Mouse (Mus musculus): ENCODE data around the gene Stard10. TPM values are rescaled to one million over a fixed set of nuclear protein-coding genes. Genes with fewer than 3 reads are reported as not detected.

The Stard10 gene
- 8.7 and 9.6 TPM in 2 replicates for polyA plus RNA-seq (2015; fragmentation: Nextera tagmentation; extraction: Ambion mirVana)

- Histone ChIP-seq H3K4me1 (peaks cover 14% of the 10 kb centered on the region), H3K9me3 (no peaks in the 10 kb centered on the region), H3K4me2 (no peak within 1 kb of the TSS), H3K9ac (no peak within 1 kb of the TSS), H3K27ac (no peak within 1 kb of the TSS), H3K36me3 (replicated peaks) (no peaks in the 10 kb centered on the region), H3K4me3 (no peak within 1 kb of the TSS), H3K27me3 (replicated peaks) (peaks cover 18% of the 10 kb centered on the region)
- no peak for ATAC-seq (replicated peaks)
- WGBS = 72% methylated on average over 3 of the region's 3 CpGs
Measured at GRCm38 (mm10) chr7:101317014-101317413, at the start of gene Stard10. TSS of gene Stard10 (plus strand) at chr7:101317086.

GRCm38 (mm10) chr7:101267457-101268259, 49.2 kb upstream of the Stard10 start:
- ATAC-seq (replicated peaks) = no peak
- H3K4me1 ChIP-seq = no peaks in the 10 kb centered on the region
- H3K9ac ChIP-seq = no peak overlapping the region
- no peak overlapping the region for H3K4me2 ChIP-seq
- no peaks in the 10 kb centered on the region for H3K9me3 ChIP-seq
- H3K27ac ChIP-seq = no peak overlapping the region
- no peaks in the 10 kb centered on the region for H3K27me3 ChIP-seq (replicated peaks)
- peaks cover 13% of the 10 kb centered on the region; the same call in 1 of the 2 replicates for H3K36me3 ChIP-seq (replicated peaks)
- WGBS = 79% methylated on average over 3 of the region's 3 CpGs
- no peak overlapping the region for H3K4me3 ChIP-seq

DNA sequence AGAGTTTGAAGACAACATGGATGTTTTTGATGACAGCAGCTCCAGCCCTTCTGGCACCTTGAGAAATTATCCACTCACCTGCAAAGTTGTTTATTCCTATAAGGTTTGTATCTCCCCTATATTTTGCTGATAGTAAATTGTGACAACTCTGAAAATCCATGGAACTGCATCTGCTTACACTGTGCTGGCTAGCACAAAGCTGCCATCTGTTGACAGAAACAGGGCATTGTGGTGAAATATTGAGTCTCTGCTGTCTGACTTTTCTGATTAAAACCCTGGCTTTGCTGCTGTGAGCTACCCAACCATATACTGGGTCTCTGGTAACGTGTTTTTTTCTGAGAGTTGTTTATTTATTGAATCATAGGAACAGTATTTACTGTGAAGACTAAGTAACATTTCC, 45.3 kb upstream of the Stard10 start:
- peaks cover 19% of the 10 kb centered on the region; the same call in 1 of the 2 replicates for H3K36me3 ChIP-seq (replicated peaks)
- H3K27me3 ChIP-seq (replicated peaks) = no peaks in the 10 kb centered on the region
- no peak overlapping the region for H3K4me2 ChIP-seq
- H3K9me3 ChIP-seq = no peaks in the 10 kb centered on the region
- no peak for ATAC-seq (replicated peaks)
- 82% methylated on average over 1 of the region's 1 CpGs for WGBS
- no peak overlapping the region for H3K9ac ChIP-seq
- no peak overlapping the region for H3K27ac ChIP-seq
- H3K4me1 ChIP-seq = no peaks in the 10 kb centered on the region
- no peak overlapping the region for H3K4me3 ChIP-seq

GRCm38 (mm10) chr7:101272466-101273160, 44.3 kb upstream of the Stard10 start:
- WGBS = 91% methylated on average over 8 of the region's 8 CpGs
- no peaks in the 10 kb centered on the region for H3K9me3 ChIP-seq
- H3K27me3 ChIP-seq (replicated peaks) = no peaks in the 10 kb centered on the region
- no peak overlapping the region for H3K27ac ChIP-seq
- H3K4me1 ChIP-seq = no peaks in the 10 kb centered on the region
- no peak overlapping the region for H3K4me2 ChIP-seq
- no peak overlapping the region for H3K9ac ChIP-seq
- H3K4me3 ChIP-seq = no peak overlapping the region
- H3K36me3 ChIP-seq (replicated peaks) = peaks cover 15% of the 10 kb centered on the region; the same call in 1 of the 2 replicates
- no peak for ATAC-seq (replicated peaks)

- WGBS = 82% methylated on average over 3 of the region's 3 CpGs
- Histone ChIP-seq H3K9ac (no peak overlapping the region), H3K36me3 (replicated peaks) (peaks cover 23% of the 10 kb centered on the region; the same call in 1 of the 2 replicates)
Measured at GRCm38 (mm10) chr7:101282721-101283120, 34.2 kb upstream of the Stard10 start.

GRCm38 (mm10) chr7:101284504-101284903, 32.4 kb upstream of the Stard10 start:
- Histone ChIP-seq H3K36me3 (replicated peaks) (peaks cover 9% of the 10 kb centered on the region; the same call in 1 of the 2 replicates), H3K9me3 (no peaks in the 10 kb centered on the region), H3K4me1 (no peaks in the 10 kb centered on the region), H3K27ac (no peak overlapping the region), H3K9ac (no peak overlapping the region), H3K27me3 (replicated peaks) (no peaks in the 10 kb centered on the region), H3K4me2 (no peak overlapping the region), H3K4me3 (no peak overlapping the region)
- no peak for ATAC-seq (replicated peaks)
- WGBS = 97% methylated on average over 1 of the region's 1 CpGs

More at GRCm38 (mm10) chr7:101282721-101283120, 34.2 kb upstream of the Stard10 start:
- H3K4me3 ChIP-seq = no peak overlapping the region
- no peaks in the 10 kb centered on the region for H3K4me1 ChIP-seq
- H3K4me2 ChIP-seq = no peak overlapping the region
- H3K9me3 ChIP-seq = no peaks in the 10 kb centered on the region
- H3K27me3 ChIP-seq (replicated peaks) = no peaks in the 10 kb centered on the region
- no peak for ATAC-seq (replicated peaks)
- H3K27ac ChIP-seq = no peak overlapping the region

- no peak overlapping the region for H3K4me2 ChIP-seq
- no peaks in the 10 kb centered on the region for H3K9me3 ChIP-seq
- no peak overlapping the region for H3K9ac ChIP-seq
- H3K4me3 ChIP-seq = no peak overlapping the region
- H3K4me1 ChIP-seq = no peaks in the 10 kb centered on the region
- H3K36me3 ChIP-seq (replicated peaks) = peaks cover 12% of the 10 kb centered on the region; the same call in 1 of the 2 replicates
- H3K27ac ChIP-seq = no peak overlapping the region
- ATAC-seq (replicated peaks) = no peak
- H3K27me3 ChIP-seq (replicated peaks) = no peaks in the 10 kb centered on the region
- 82% methylated on average over 4 of the region's 4 CpGs for WGBS
Measured at GRCm38 (mm10) chr7:101286891-101287290, 30.0 kb upstream of the Stard10 start.

DNA sequence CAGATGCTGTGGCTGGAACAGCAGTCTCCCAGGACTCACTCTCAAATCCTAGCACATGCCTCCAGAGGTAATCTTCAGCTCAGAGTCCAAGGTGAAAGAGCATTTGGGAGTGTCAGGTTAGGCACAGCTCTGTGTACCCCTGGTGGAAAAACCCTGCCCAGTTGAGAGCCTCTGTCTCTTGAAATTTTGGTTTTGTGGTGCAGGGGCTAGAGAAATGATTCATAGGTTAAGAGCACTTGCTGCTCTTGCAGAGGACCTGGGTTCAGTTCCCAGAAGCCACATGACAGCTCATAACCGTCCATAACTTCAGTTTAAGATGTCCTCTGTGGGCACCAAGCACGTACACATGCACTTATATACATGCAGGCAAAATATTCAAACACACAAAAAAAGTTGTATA, 29.1 kb upstream of the Stard10 start:
- Histone ChIP-seq H3K4me2 (no peak overlapping the region), H3K9ac (no peak overlapping the region), H3K4me3 (no peak overlapping the region), H3K9me3 (no peaks in the 10 kb centered on the region), H3K4me1 (no peaks in the 10 kb centered on the region), H3K27me3 (replicated peaks) (no peaks in the 10 kb centered on the region), H3K27ac (no peak overlapping the region), H3K36me3 (replicated peaks) (peaks cover 12% of the 10 kb centered on the region; the same call in 1 of the 2 replicates)
- WGBS = 91% methylated on average over 2 of the region's 2 CpGs
- no peak for ATAC-seq (replicated peaks)

GRCm38 (mm10) chr7:101288436-101288835, 28.4 kb upstream of the Stard10 start:
- no peak for ATAC-seq (replicated peaks)
- H3K4me3 ChIP-seq = no peak overlapping the region
- H3K9me3 ChIP-seq = no peaks in the 10 kb centered on the region
- H3K4me2 ChIP-seq = no peak overlapping the region
- 45% methylated on average over 4 of the region's 4 CpGs for WGBS
- H3K27ac ChIP-seq = no peak overlapping the region
- H3K36me3 ChIP-seq (replicated peaks) = peaks cover 7% of the 10 kb centered on the region; the same call in 1 of the 2 replicates
- H3K9ac ChIP-seq = no peak overlapping the region
- no peaks in the 10 kb centered on the region for H3K27me3 ChIP-seq (replicated peaks)
- no peaks in the 10 kb centered on the region for H3K4me1 ChIP-seq

GRCm38 (mm10) chr7:101290401-101290800, 26.5 kb upstream of the Stard10 start:
- no peaks in the 10 kb centered on the region for H3K4me1 ChIP-seq
- ATAC-seq (replicated peaks) = no peak
- no peak overlapping the region for H3K4me3 ChIP-seq
- no peak overlapping the region for H3K27ac ChIP-seq
- 91% methylated on average over 10 of the region's 10 CpGs for WGBS
- H3K9me3 ChIP-seq = no peaks in the 10 kb centered on the region
- H3K36me3 ChIP-seq (replicated peaks) = 0 out of 2 replicates have a peak, but pooled peaks cover 3% of the 10 kb centered on the region
- H3K27me3 ChIP-seq (replicated peaks) = no peaks in the 10 kb centered on the region
- no peak overlapping the region for H3K4me2 ChIP-seq
- H3K9ac ChIP-seq = no peak overlapping the region

GRCm38 (mm10) chr7:101291211-101291610, 25.7 kb upstream of the Stard10 start:
- Histone ChIP-seq H3K4me2 (no peak overlapping the region), H3K27me3 (replicated peaks) (no peaks in the 10 kb centered on the region), H3K9me3 (no peaks in the 10 kb centered on the region), H3K4me1 (peaks cover 4% of the 10 kb centered on the region), H3K27ac (no peak overlapping the region), H3K36me3 (replicated peaks) (0 out of 2 replicates have a peak, but pooled peaks cover 3% of the 10 kb centered on the region), H3K4me3 (no peak overlapping the region), H3K9ac (no peak overlapping the region)
- no peak for ATAC-seq (replicated peaks)
- WGBS = 85% methylated on average over 5 of the region's 5 CpGs

DNA sequence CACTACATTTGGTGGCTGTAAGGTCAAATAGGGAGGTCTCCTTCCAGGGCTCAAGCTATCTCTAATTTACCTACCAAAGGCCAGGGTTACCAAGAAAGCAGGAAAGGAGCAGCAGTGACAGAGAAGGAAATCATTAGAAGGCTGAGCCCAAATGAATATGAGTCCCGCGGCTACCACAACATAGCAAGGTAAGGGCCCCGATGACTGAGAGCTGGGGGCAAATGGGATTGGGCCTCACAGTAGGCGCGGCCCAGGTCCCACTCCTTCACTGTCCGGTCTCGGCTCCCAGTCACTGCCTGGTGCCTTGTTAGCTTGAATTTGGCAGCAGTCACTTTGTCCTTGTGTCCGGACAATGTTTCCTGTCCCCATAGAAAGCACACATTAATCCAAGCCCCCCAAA, 25.2 kb upstream of the Stard10 start:
- H3K4me2 ChIP-seq = no peak overlapping the region
- H3K9ac ChIP-seq = no peak overlapping the region
- 94% methylated on average over 8 of the region's 8 CpGs for WGBS
- 0 out of 2 replicates have a peak, but pooled peaks cover 3% of the 10 kb centered on the region for H3K36me3 ChIP-seq (replicated peaks)
- no peak overlapping the region for H3K4me3 ChIP-seq
- H3K27ac ChIP-seq = no peak overlapping the region
- peaks cover 8% of the 10 kb centered on the region for H3K4me1 ChIP-seq
- ATAC-seq (replicated peaks) = no peak
- no peaks in the 10 kb centered on the region for H3K9me3 ChIP-seq
- H3K27me3 ChIP-seq (replicated peaks) = no peaks in the 10 kb centered on the region

All from midbrain, embryonic 15.5 days (tissue).